Mouse (Mus musculus): ENCODE measurements around the gene Snd1.

DNA sequence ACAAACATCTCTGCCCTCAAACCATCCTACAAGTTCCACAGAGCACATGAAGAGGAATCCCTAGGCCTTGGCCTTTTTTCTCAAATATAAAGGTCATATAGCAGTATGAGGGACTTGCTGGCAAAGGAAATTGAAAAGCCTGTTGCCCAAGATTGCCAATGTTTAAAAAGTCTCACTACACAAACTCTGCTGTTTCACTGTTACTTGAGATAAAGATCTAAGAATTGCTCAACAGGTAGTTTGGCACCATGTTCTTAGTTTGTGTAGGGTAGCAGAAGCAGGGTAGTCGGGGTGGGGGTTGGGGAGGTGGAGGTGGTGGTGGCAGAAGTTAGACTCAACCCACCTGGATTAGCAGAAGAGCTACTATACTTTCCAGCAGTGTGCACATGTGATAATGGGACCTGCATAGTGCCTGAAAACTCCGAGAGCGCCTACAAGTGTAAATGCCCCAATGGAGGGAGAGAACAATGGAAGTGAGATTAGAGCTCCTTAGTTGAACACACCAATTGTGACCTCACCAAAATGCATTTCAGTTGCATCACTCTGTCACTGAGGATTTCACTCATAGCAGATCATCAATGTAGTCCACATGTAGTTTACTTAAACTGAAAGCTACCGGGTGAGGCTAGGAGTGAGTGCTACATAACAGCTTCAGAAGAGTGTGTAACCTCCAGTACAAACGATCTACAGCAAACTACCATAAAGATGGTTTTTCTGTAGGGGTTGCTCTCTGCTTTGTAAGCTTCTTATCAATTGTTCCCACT is 259.1 kb downstream of the Snd1 start:
- TF ChIP-seq CTCF (IDR thresholded peaks at IDR 0.05; ENCODE audit: low read depth) (no peak), EP300 (IDR thresholded peaks at IDR 0.05; ENCODE audit: low read depth) (no peak)
